Mouse (Mus musculus) E14TG2a.4 (cell line): Measurements from ENCODE around the gene Pdilt.

Experiments
- H3K27me3 ChIP-seq: 2 replicates; pipeline ENCODE4 v1.6.1; 2014; ENCODE audit warnings: low read length, control low read depth; ENCODE audit not compliant: insufficient read depth
- H3K36me3 ChIP-seq: 2 replicates; pipeline ENCODE4 v1.6.1; 2014; ENCODE audit warnings: low read length, control low read depth; ENCODE audit not compliant: insufficient read depth
- H3K4me1 ChIP-seq: replicated peaks from 2 replicates; pipeline ENCODE4 v1.6.1; 2014; ENCODE audit warnings: low read depth, low read length, control low read depth
- H3K4me3 ChIP-seq: replicated peaks from 2 replicates; pipeline ENCODE4 v1.5.1; 2014; ENCODE audit warnings: mild to moderate bottlenecking, low read length
- H3K9me3 ChIP-seq: 2 replicates; pipeline ENCODE4 v1.6.1; 2014; ENCODE audit warnings: low read length, control low read depth
- CTCF ChIP-seq: conservative IDR thresholded peaks from 2 replicates; pipeline ENCODE4 v1.5.1; 2014; ENCODE audit warnings: low read length
- NANOG ChIP-seq: IDR thresholded peaks from 2 replicates; pipeline ENCODE4 v1.6.1; 2014; ENCODE audit warnings: borderline replicate concordance, low read length, mixed read lengths
- POU5F1 ChIP-seq: IDR thresholded peaks from 2 replicates; pipeline ENCODE4 v1.6.1; 2014; ENCODE audit warnings: low read length, borderline replicate concordance

Gene Pdilt

GRCm38 (mm10) chr7:119484154-119484553, 39.1 kb downstream of the Pdilt start:
- Histone ChIP-seq H3K27me3 (no peaks in the 10 kb centered on the region), H3K4me1 (no peaks in the 10 kb centered on the region), H3K9me3 (no peaks in the 10 kb centered on the region), H3K4me3 (no peak overlapping the region), H3K36me3 (no peaks in the 10 kb centered on the region)
- TF ChIP-seq POU5F1: no peak

- Histone ChIP-seq H3K36me3 (no peaks in the 10 kb centered on the region), H3K4me1 (peaks cover 4% of the 10 kb centered on the region; the same call in 1 of the 2 replicates), H3K9me3 (no peaks in the 10 kb centered on the region), H3K27me3 (no peaks in the 10 kb centered on the region; the same call in 1 of the 2 replicates), H3K4me3 (no peak within 1 kb of the TSS)
- TF ChIP-seq NANOG (no peak), CTCF (no peak), POU5F1 (no peak)
Measured at GRCm38 (mm10) chr7:119479256-119479655, 44.0 kb downstream of the Pdilt start, which contains the start of gene Umod. Gene Umod (minus strand): TSS chr7:119479282.

GRCm38 (mm10) chr7:119476500-119477389, 46.5 kb downstream of the Pdilt start:
- H3K27me3 ChIP-seq: no peaks in the 10 kb centered on the region; the same call in 1 of the 2 replicates
- TF ChIP-seq POU5F1 (no peak), CTCF (peak; percentile 42), NANOG (no peak)
- no peaks in the 10 kb centered on the region for H3K36me3 ChIP-seq
- H3K4me1 ChIP-seq: peaks cover 4% of the 10 kb centered on the region; the same call in 1 of the 2 replicates
- H3K9me3 ChIP-seq: no peaks in the 10 kb centered on the region
- peak overlapping the region; percentile 32; the same call in 1 of the 2 replicates for H3K4me3 ChIP-seq

- H3K36me3 ChIP-seq: no peaks in the 10 kb centered on the region
- no peaks in the 10 kb centered on the region for H3K27me3 ChIP-seq
- no peaks in the 10 kb centered on the region for H3K9me3 ChIP-seq
- H3K4me3 ChIP-seq: no peak within 1 kb of the TSS
- TF ChIP-seq POU5F1 (no peak), NANOG (no peak), CTCF (no peak)
- H3K4me1 ChIP-seq: no peaks in the 10 kb centered on the region
Measured at GRCm38 (mm10) chr7:119459185-119459584, 64.1 kb downstream of the Pdilt start, which contains the start of gene Gp2. Gene Gp2 (minus strand): TSS chr7:119459285.

GRCm38 (mm10) chr7:119454192-119454591, 69.1 kb downstream of the Pdilt start:
- Histone ChIP-seq H3K4me3 (no peak overlapping the region), H3K36me3 (no peaks in the 10 kb centered on the region), H3K27me3 (no peaks in the 10 kb centered on the region), H3K9me3 (no peaks in the 10 kb centered on the region), H3K4me1 (no peaks in the 10 kb centered on the region)
- no peak for TF ChIP-seq CTCF
- TF ChIP-seq NANOG: no peak
- no peak for TF ChIP-seq POU5F1

- TF ChIP-seq CTCF (no peak), POU5F1 (no peak), NANOG (no peak)
- no peaks in the 10 kb centered on the region for H3K4me1 ChIP-seq
- H3K27me3 ChIP-seq: no peaks in the 10 kb centered on the region
- no peaks in the 10 kb centered on the region for H3K9me3 ChIP-seq
- H3K4me3 ChIP-seq: no peak overlapping the region
- H3K36me3 ChIP-seq: no peaks in the 10 kb centered on the region
Measured at GRCm38 (mm10) chr7:119443849-119444248, 79.4 kb downstream of the Pdilt start.

GRCm38 (mm10) chr7:119441938-119442337, 81.4 kb downstream of the Pdilt start:
- Histone ChIP-seq H3K9me3 (no peaks in the 10 kb centered on the region), H3K27me3 (no peaks in the 10 kb centered on the region), H3K4me1 (no peaks in the 10 kb centered on the region), H3K4me3 (no peak overlapping the region), H3K36me3 (no peaks in the 10 kb centered on the region)
- no peak for TF ChIP-seq CTCF
- TF ChIP-seq NANOG: no peak
- TF ChIP-seq POU5F1: no peak
